Mouse (Mus musculus): ENCODE data around the gene Cnksr1. TPM values are rescaled to one million over a fixed set of nuclear protein-coding genes. Genes with fewer than 3 reads are reported as not detected.

Gene Cnksr1
- polyA plus RNA-seq, 1 experiment from 2014 or later = 6.4 TPM

GRCm38 (mm10) chr4:134185569-134185968 lies 52.6 kb downstream of the Cnksr1 start:
- H3K36me3 ChIP-seq (ENCODE audit: control insufficient read depth, insufficient read depth, low read length) = no peaks in the 10 kb centered on the region
- H3K9me3 ChIP-seq (ENCODE audit: control insufficient read depth, low read length) = no peaks in the 10 kb centered on the region
- H3K4me1 ChIP-seq (ENCODE audit: control insufficient read depth, insufficient read depth, low read length) = peaks cover 4% of the 10 kb centered on the region; the same call in 1 of the 2 replicates
- WGBS = 59% methylated on average over 3 of the region's 3 CpGs
- peak overlapping the region; percentile 89 for H3K4me2 ChIP-seq (replicated peaks; ENCODE audit: low read depth, low read length)
- H3K4me3 ChIP-seq (ENCODE audit: low read length) = peak overlapping the region; percentile 77
- no peak for ATAC-seq (ENCODE audit: low FRiP score, low TSS enrichment)
- H3K9ac ChIP-seq (ENCODE audit: low read depth, low read length) = peak overlapping the region; percentile 81; the same call in 1 of the 2 replicates
- no peaks in the 10 kb centered on the region for H3K27me3 ChIP-seq (ENCODE audit: control insufficient read depth, insufficient read depth, low read length)
- no peak overlapping the region for H3K27ac ChIP-seq (ENCODE audit: low read depth, low read length)

GRCm38 (mm10) chr4:134183711-134184110 lies 54.5 kb downstream of the Cnksr1 start:
- Histone ChIP-seq H3K4me3 (ENCODE audit: low read length) (no peak overlapping the region), H3K27me3 (ENCODE audit: control insufficient read depth, insufficient read depth, low read length) (no peaks in the 10 kb centered on the region), H3K4me2 (replicated peaks; ENCODE audit: low read depth, low read length) (no peak overlapping the region), H3K9ac (ENCODE audit: low read depth, low read length) (no peak overlapping the region), H3K4me1 (ENCODE audit: control insufficient read depth, insufficient read depth, low read length) (peaks cover 4% of the 10 kb centered on the region; the same call in 1 of the 2 replicates), H3K9me3 (ENCODE audit: control insufficient read depth, low read length) (no peaks in the 10 kb centered on the region), H3K36me3 (ENCODE audit: control insufficient read depth, insufficient read depth, low read length) (no peaks in the 10 kb centered on the region), H3K27ac (ENCODE audit: low read depth, low read length) (no peak overlapping the region)
- ATAC-seq (ENCODE audit: low FRiP score, low TSS enrichment) = no peak
- 84% methylated on average over 3 of the region's 3 CpGs for WGBS

DNA sequence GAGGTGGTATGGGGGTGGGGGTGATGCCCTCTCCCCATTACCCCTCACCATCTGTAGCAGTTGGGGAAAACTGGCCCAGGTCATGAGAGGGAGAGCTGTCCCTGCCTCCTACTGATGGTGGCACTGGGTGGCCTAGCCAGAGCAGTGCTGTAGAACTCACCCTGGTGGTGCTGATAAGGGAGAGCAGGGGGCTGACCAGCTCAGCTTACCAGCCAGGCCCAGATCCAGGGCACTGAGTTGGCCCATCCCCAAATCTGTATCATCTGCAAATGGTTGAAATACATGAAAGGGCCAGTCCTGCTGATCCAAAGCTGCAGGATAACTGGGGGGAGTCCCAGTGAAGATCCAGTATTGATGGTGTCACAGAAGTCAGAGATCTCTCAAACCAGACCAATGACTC lies 56.4 kb downstream of the Cnksr1 start:
- Histone ChIP-seq H3K36me3 (ENCODE audit: control insufficient read depth, insufficient read depth, low read length) (no peaks in the 10 kb centered on the region), H3K4me2 (replicated peaks; ENCODE audit: low read depth, low read length) (no peak overlapping the region), H3K27ac (ENCODE audit: low read depth, low read length) (no peak overlapping the region), H3K4me1 (ENCODE audit: control insufficient read depth, insufficient read depth, low read length) (peaks cover 4% of the 10 kb centered on the region; the same call in 1 of the 2 replicates), H3K27me3 (ENCODE audit: control insufficient read depth, insufficient read depth, low read length) (no peaks in the 10 kb centered on the region), H3K9me3 (ENCODE audit: control insufficient read depth, low read length) (no peaks in the 10 kb centered on the region), H3K4me3 (ENCODE audit: low read length) (no peak overlapping the region), H3K9ac (ENCODE audit: low read depth, low read length) (no peak overlapping the region)
- no peak for ATAC-seq (ENCODE audit: low FRiP score, low TSS enrichment)

- no peak overlapping the region for H3K27ac ChIP-seq (ENCODE audit: low read depth, low read length)
- no peak overlapping the region for H3K9ac ChIP-seq (ENCODE audit: low read depth, low read length)
- no peaks in the 10 kb centered on the region for H3K9me3 ChIP-seq (ENCODE audit: control insufficient read depth, low read length)
- H3K4me3 ChIP-seq (ENCODE audit: low read length) = no peak overlapping the region
- peaks cover 4% of the 10 kb centered on the region; the same call in 1 of the 2 replicates for H3K4me1 ChIP-seq (ENCODE audit: control insufficient read depth, insufficient read depth, low read length)
- H3K27me3 ChIP-seq (ENCODE audit: control insufficient read depth, insufficient read depth, low read length) = no peaks in the 10 kb centered on the region
- ATAC-seq (ENCODE audit: low FRiP score, low TSS enrichment) = no peak
- WGBS = 88% methylated on average over 1 of the region's 1 CpGs
- no peaks in the 10 kb centered on the region for H3K36me3 ChIP-seq (ENCODE audit: control insufficient read depth, insufficient read depth, low read length)
- H3K4me2 ChIP-seq (replicated peaks; ENCODE audit: low read depth, low read length) = no peak overlapping the region
Measured at GRCm38 (mm10) chr4:134181112-134181511, 57.1 kb downstream of the Cnksr1 start.

Other genes with a start within 250 kb of the Cnksr1 start
- 42.2 and 42.9 TPM in 2 replicates for gene Dhdds, start 237.5 kb downstream of the Cnksr1 start, polyA plus RNA-seq (2014; fragmentation: Nextera tagmentation; extraction: Ambion mirVana)
- gene Lin28a, start 219.6 kb downstream of the Cnksr1 start, polyA plus RNA-seq (2014; fragmentation: Nextera tagmentation; extraction: Ambion mirVana) = not detected in 2 replicates
- not detected in 2 replicates for gene Zfp683, start 184.6 kb downstream of the Cnksr1 start, polyA plus RNA-seq (2014; fragmentation: Nextera tagmentation; extraction: Ambion mirVana)
- gene Crybg2, start 177.6 kb downstream of the Cnksr1 start, polyA plus RNA-seq (2014; fragmentation: Nextera tagmentation; extraction: Ambion mirVana) = 4.5 and 6.0 TPM in 2 replicates
- gene Cd52, start 143.3 kb downstream of the Cnksr1 start, polyA plus RNA-seq (2014; fragmentation: Nextera tagmentation; extraction: Ambion mirVana) = 8.9 and 12.1 TPM in 2 replicates
- gene Ubxn11, start 135.8 kb downstream of the Cnksr1 start, polyA plus RNA-seq (2014; fragmentation: Nextera tagmentation; extraction: Ambion mirVana) = 9.3 and 12.4 TPM in 2 replicates
- gene Sh3bgrl3, start 109.6 kb downstream of the Cnksr1 start, polyA plus RNA-seq (2014; fragmentation: Nextera tagmentation; extraction: Ambion mirVana) = 424 TPM in 2 replicates
- gene Cep85, start 51.3 kb downstream of the Cnksr1 start, polyA plus RNA-seq (2014; fragmentation: Nextera tagmentation; extraction: Ambion mirVana) = 98.0 and 123 TPM in 2 replicates
- gene Gm7534, start 35.4 kb downstream of the Cnksr1 start, polyA plus RNA-seq (2014; fragmentation: Nextera tagmentation; extraction: Ambion mirVana) = 0.34 and 0.50 TPM in 2 replicates
- gene Catsper4, start 11.0 kb downstream of the Cnksr1 start, polyA plus RNA-seq (2014; fragmentation: Nextera tagmentation; extraction: Ambion mirVana) = 0.26 and 0.37 TPM in 2 replicates
- 0.41 TPM in 1 of 2 replicates, not detected in the other for gene E130218I03Rik, start 5.3 kb upstream of the Cnksr1 start, polyA plus RNA-seq (2014; fragmentation: Nextera tagmentation; extraction: Ambion mirVana)
- gene Zfp593, start 7.2 kb upstream of the Cnksr1 start, polyA plus RNA-seq (2014; fragmentation: Nextera tagmentation; extraction: Ambion mirVana) = 17.5 and 18.9 TPM in 2 replicates
- gene Gm30191, start 8.5 kb upstream of the Cnksr1 start, polyA plus RNA-seq (2014; fragmentation: Nextera tagmentation; extraction: Ambion mirVana) = not detected in 2 replicates
- 9.2 and 12.8 TPM in 2 replicates for gene Grrp1, start 15.7 kb upstream of the Cnksr1 start, polyA plus RNA-seq (2014; fragmentation: Nextera tagmentation; extraction: Ambion mirVana)
- 14.9 and 18.8 TPM in 2 replicates for gene Pdik1l, start 49.5 kb upstream of the Cnksr1 start, polyA plus RNA-seq (2014; fragmentation: Nextera tagmentation; extraction: Ambion mirVana)
- 0.88 and 1.4 TPM in 2 replicates for gene Trim63, start 76.7 kb upstream of the Cnksr1 start, polyA plus RNA-seq (2014; fragmentation: Nextera tagmentation; extraction: Ambion mirVana)
- 0.09 and 0.11 TPM in 2 replicates for gene Slc30a2, start 104.8 kb upstream of the Cnksr1 start, polyA plus RNA-seq (2014; fragmentation: Nextera tagmentation; extraction: Ambion mirVana)
- 0.20 and 0.23 TPM in 2 replicates for gene Extl1, start 145.5 kb upstream of the Cnksr1 start, polyA plus RNA-seq (2014; fragmentation: Nextera tagmentation; extraction: Ambion mirVana)
- gene Pafah2, start 157.9 kb upstream of the Cnksr1 start, polyA plus RNA-seq (2014; fragmentation: Nextera tagmentation; extraction: Ambion mirVana) = 8.4 and 12.3 TPM in 2 replicates
- gene Stmn1, start 229.9 kb upstream of the Cnksr1 start, polyA plus RNA-seq (2014; fragmentation: Nextera tagmentation; extraction: Ambion mirVana) = 1,829 and 1,880 TPM in 2 replicates

Measured in kidney, embryonic 14.5 days (tissue).